Mouse (Mus musculus): ENCODE results near the gene Ccdc171. TPM values are rescaled to one million over a fixed set of nuclear protein-coding genes. Genes with fewer than 3 reads are reported as not detected.

Gene Ccdc171
- polyA plus RNA-seq (2012; rRNA removed) = 4.7 and 5.5 TPM in 2 replicates

DNA sequence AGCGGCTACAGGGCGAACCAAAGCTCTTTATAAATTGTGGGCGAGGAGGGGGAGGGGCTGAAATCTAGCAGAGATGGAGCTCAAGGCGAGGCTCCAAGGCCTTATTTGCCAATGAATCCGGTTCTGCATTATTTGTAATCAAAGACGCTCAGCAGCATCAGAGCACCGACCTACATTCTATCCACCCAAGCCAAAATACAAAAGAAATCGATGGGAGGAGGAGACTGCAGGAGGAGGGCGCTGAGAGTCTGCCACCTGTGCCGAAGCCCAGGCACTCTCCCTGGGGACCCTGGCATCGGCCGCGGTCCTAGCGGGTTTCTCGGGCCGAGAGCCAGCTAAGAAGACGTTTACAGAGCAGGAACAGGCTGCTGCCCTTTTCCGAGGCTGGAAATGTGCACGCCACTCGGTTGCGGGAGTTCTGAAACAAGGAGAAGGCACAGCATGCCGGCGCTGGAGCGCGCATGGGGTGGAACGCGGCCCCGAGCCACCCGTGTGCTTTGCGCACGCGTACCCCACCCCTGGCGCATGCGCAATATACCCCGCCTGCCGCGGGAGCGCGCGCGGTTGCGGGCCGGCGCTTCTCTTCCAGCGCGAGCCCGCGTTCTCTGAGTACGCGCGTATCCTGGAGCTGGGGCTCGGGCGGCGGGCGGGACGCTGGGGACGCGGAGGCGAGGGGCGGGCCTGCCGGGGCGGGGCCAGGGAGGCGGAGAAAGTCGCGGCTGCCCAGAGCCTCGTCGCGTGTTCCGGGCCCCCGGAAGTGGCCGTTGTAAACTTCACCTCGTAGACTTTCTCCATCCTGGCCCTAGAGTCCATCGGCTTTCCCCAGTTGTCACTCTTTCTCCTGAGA is at the start of gene Ccdc171:
Ccdc171 (plus strand) TSS at position 703 of the 847 bp plus-strand sequence.

GRCm38 (mm10) chr4:83486117-83486901 is 39.0 kb upstream of the Ccdc171 start, which contains the start of gene Psip1:
Psip1 (minus strand) TSS chr4:83486459.

Other genes starting within 250 kb of the Ccdc171 start
- gene Ttc39b, start 201.3 kb upstream of the Ccdc171 start, polyA plus RNA-seq (2012; rRNA removed) = 1.8 and 2.3 TPM in 2 replicates
- 53.5 and 59.5 TPM in 2 replicates for gene Snapc3, start 107.8 kb upstream of the Ccdc171 start, polyA plus RNA-seq (2012; rRNA removed)
- gene Psip1, start 39.1 kb upstream of the Ccdc171 start, polyA plus RNA-seq (2012; rRNA removed) = 331 and 510 TPM in 2 replicates

Measured in central nervous system, embryonic 11.5 days (tissue).